Mouse (Mus musculus): ENCODE measurements around the gene Pih1d3. TPM values are rescaled to one million over a fixed set of nuclear protein-coding genes. Genes with fewer than 3 reads are reported as not detected.

Pih1d3 gene
- total RNA-seq (2017), result not detected in 2 replicates

- ATAC-seq (replicated peaks in 1 of 2; ENCODE audit: insufficient read depth in 1 of 2, low FRiP score in 2 of 2, low TSS enrichment in 1 of 2, low read depth in 1 of 2, poor library complexity in 2 of 2, severe bottlenecking in 2 of 2), result peak; percentile 37 to 72; a peak in 3 of 4 replicates
Observed at GRCm38 (mm10) chr1:31222564-31222963, at the start of gene Pih1d3, which contains the start of gene 4931428L18Rik. Gene Pih1d3, plus strand, starts transcription at chr1:31222838. Gene 4931428L18Rik, minus strand, starts transcription at chr1:31222684.

- ATAC-seq (replicated peaks in 1 of 2; ENCODE audit: insufficient read depth in 1 of 2, low FRiP score in 2 of 2, low TSS enrichment in 1 of 2, low read depth in 1 of 2, poor library complexity in 2 of 2, severe bottlenecking in 2 of 2), result no peak
Observed at GRCm38 (mm10) chr1:31175401-31175800, 47.2 kb upstream of the Pih1d3 start.

- ATAC-seq (replicated peaks in 1 of 2; ENCODE audit: insufficient read depth in 1 of 2, low FRiP score in 2 of 2, low TSS enrichment in 1 of 2, low read depth in 1 of 2, poor library complexity in 2 of 2, severe bottlenecking in 2 of 2), result no peak
Observed at GRCm38 (mm10) chr1:31176101-31176500, 46.5 kb upstream of the Pih1d3 start, which contains the start of gene Lgsn. Gene Lgsn, plus strand, starts transcription at chr1:31176401.

GRCm38 (mm10) chr1:31178264-31178663 lies 44.4 kb upstream of the Pih1d3 start:
- ATAC-seq (replicated peaks in 1 of 2; ENCODE audit: insufficient read depth in 1 of 2, low FRiP score in 2 of 2, low TSS enrichment in 1 of 2, low read depth in 1 of 2, poor library complexity in 2 of 2, severe bottlenecking in 2 of 2), result no peak

- ATAC-seq (replicated peaks in 1 of 2; ENCODE audit: insufficient read depth in 1 of 2, low FRiP score in 2 of 2, low TSS enrichment in 1 of 2, low read depth in 1 of 2, poor library complexity in 2 of 2, severe bottlenecking in 2 of 2), result no peak
Observed at GRCm38 (mm10) chr1:31190237-31190866, 32.3 kb upstream of the Pih1d3 start.

GRCm38 (mm10) chr1:31195633-31196032 lies 27.0 kb upstream of the Pih1d3 start:
- ATAC-seq (replicated peaks in 1 of 2; ENCODE audit: insufficient read depth in 1 of 2, low FRiP score in 2 of 2, low TSS enrichment in 1 of 2, low read depth in 1 of 2, poor library complexity in 2 of 2, severe bottlenecking in 2 of 2), result no peak

GRCm38 (mm10) chr1:31196959-31197358 lies 25.7 kb upstream of the Pih1d3 start:
- no peak for ATAC-seq (replicated peaks in 1 of 2; ENCODE audit: insufficient read depth in 1 of 2, low FRiP score in 2 of 2, low TSS enrichment in 1 of 2, low read depth in 1 of 2, poor library complexity in 2 of 2, severe bottlenecking in 2 of 2)

GRCm38 (mm10) chr1:31203771-31204170 lies 18.9 kb upstream of the Pih1d3 start:
- ATAC-seq (replicated peaks in 1 of 2; ENCODE audit: insufficient read depth in 1 of 2, low FRiP score in 2 of 2, low TSS enrichment in 1 of 2, low read depth in 1 of 2, poor library complexity in 2 of 2, severe bottlenecking in 2 of 2), result no peak

- no peak for ATAC-seq (replicated peaks in 1 of 2; ENCODE audit: insufficient read depth in 1 of 2, low FRiP score in 2 of 2, low TSS enrichment in 1 of 2, low read depth in 1 of 2, poor library complexity in 2 of 2, severe bottlenecking in 2 of 2)
Observed at GRCm38 (mm10) chr1:31205346-31205745, 17.3 kb upstream of the Pih1d3 start.

GRCm38 (mm10) chr1:31205770-31206169 lies 16.9 kb upstream of the Pih1d3 start:
- ATAC-seq (replicated peaks in 1 of 2; ENCODE audit: insufficient read depth in 1 of 2, low FRiP score in 2 of 2, low TSS enrichment in 1 of 2, low read depth in 1 of 2, poor library complexity in 2 of 2, severe bottlenecking in 2 of 2), result no peak

- peak; percentile 76 to 87; a peak in 3 of 4 replicates for ATAC-seq (replicated peaks in 1 of 2; ENCODE audit: insufficient read depth in 1 of 2, low FRiP score in 2 of 2, low TSS enrichment in 1 of 2, low read depth in 1 of 2, poor library complexity in 2 of 2, severe bottlenecking in 2 of 2)
Observed at GRCm38 (mm10) chr1:31210144-31210543, 12.5 kb upstream of the Pih1d3 start.

- ATAC-seq (replicated peaks in 1 of 2; ENCODE audit: insufficient read depth in 1 of 2, low FRiP score in 2 of 2, low TSS enrichment in 1 of 2, low read depth in 1 of 2, poor library complexity in 2 of 2, severe bottlenecking in 2 of 2), result no peak
Observed at GRCm38 (mm10) chr1:31214831-31215230, 7.8 kb upstream of the Pih1d3 start.

GRCm38 (mm10) chr1:31220599-31221250 lies 1.9 kb upstream of the Pih1d3 start:
- ATAC-seq (replicated peaks in 1 of 2; ENCODE audit: insufficient read depth in 1 of 2, low FRiP score in 2 of 2, low TSS enrichment in 1 of 2, low read depth in 1 of 2, poor library complexity in 2 of 2, severe bottlenecking in 2 of 2), result no peak

GRCm38 (mm10) chr1:31233319-31234036 lies 10.8 kb downstream of the Pih1d3 start:
- no peak for ATAC-seq (replicated peaks in 1 of 2; ENCODE audit: insufficient read depth in 1 of 2, low FRiP score in 2 of 2, low TSS enrichment in 1 of 2, low read depth in 1 of 2, poor library complexity in 2 of 2, severe bottlenecking in 2 of 2)

GRCm38 (mm10) chr1:31260218-31260923 lies 37.7 kb downstream of the Pih1d3 start:
- no peak for ATAC-seq (replicated peaks in 1 of 2; ENCODE audit: insufficient read depth in 1 of 2, low FRiP score in 2 of 2, low TSS enrichment in 1 of 2, low read depth in 1 of 2, poor library complexity in 2 of 2, severe bottlenecking in 2 of 2)

Measured in hematopoietic stem cell, adult 5-6 weeks (primary cell).